Mouse (Mus musculus): ENCODE results near the gene Bicc1.

Gene Bicc1

GRCm38 (mm10) chr10:71156569-71156968 lies 2.9 kb downstream of the Bicc1 start:
- DNase-seq = no peak

- no peak for DNase-seq
Observed at GRCm38 (mm10) chr10:71153610-71154009, 5.9 kb downstream of the Bicc1 start.

- DNase-seq = no peak
Observed at GRCm38 (mm10) chr10:71153138-71153537, 6.4 kb downstream of the Bicc1 start.

- no peak for DNase-seq
Observed at GRCm38 (mm10) chr10:71150486-71150885, 9.0 kb downstream of the Bicc1 start.

GRCm38 (mm10) chr10:71148951-71149603 lies 10.4 kb downstream of the Bicc1 start:
- DNase-seq = no peak

- no peak for DNase-seq
Observed at GRCm38 (mm10) chr10:71148226-71148625, 11.3 kb downstream of the Bicc1 start.

- no peak for DNase-seq
Observed at GRCm38 (mm10) chr10:71146681-71147615, 12.6 kb downstream of the Bicc1 start.

- no peak for DNase-seq
Observed at GRCm38 (mm10) chr10:71145801-71146200, 13.7 kb downstream of the Bicc1 start.

- no peak for DNase-seq
Observed at GRCm38 (mm10) chr10:71144191-71144590, 15.3 kb downstream of the Bicc1 start.

- DNase-seq = no peak
Observed at GRCm38 (mm10) chr10:71142568-71142967, 16.9 kb downstream of the Bicc1 start.

- no peak for DNase-seq
Observed at GRCm38 (mm10) chr10:71140281-71140845, 19.1 kb downstream of the Bicc1 start.

- DNase-seq = no peak
Observed at GRCm38 (mm10) chr10:71138852-71139197, 20.7 kb downstream of the Bicc1 start.

GRCm38 (mm10) chr10:71138132-71138851 lies 21.2 kb downstream of the Bicc1 start:
- DNase-seq = no peak

- DNase-seq = no peak
Observed at GRCm38 (mm10) chr10:71137606-71138005, 21.9 kb downstream of the Bicc1 start.

GRCm38 (mm10) chr10:71131333-71131732 lies 28.2 kb downstream of the Bicc1 start:
- DNase-seq = no peak

- DNase-seq = no peak
Observed at GRCm38 (mm10) chr10:71130261-71130660, 29.2 kb downstream of the Bicc1 start.

GRCm38 (mm10) chr10:71127951-71128331 lies 31.6 kb downstream of the Bicc1 start:
- DNase-seq = no peak

GRCm38 (mm10) chr10:71127278-71127950 lies 32.1 kb downstream of the Bicc1 start:
- no peak for DNase-seq

- no peak for DNase-seq
Observed at GRCm38 (mm10) chr10:71123974-71124373, 35.5 kb downstream of the Bicc1 start.

GRCm38 (mm10) chr10:71123395-71123794 lies 36.1 kb downstream of the Bicc1 start:
- no peak for DNase-seq

- no peak for DNase-seq
Observed at GRCm38 (mm10) chr10:71122480-71122879, 37.0 kb downstream of the Bicc1 start.

GRCm38 (mm10) chr10:71120769-71121165 lies 38.7 kb downstream of the Bicc1 start:
- no peak for DNase-seq

All from thymus, postnatal 4 days (tissue).